Mouse (Mus musculus): ENCODE results near the gene Immp2l.

Immp2l gene

DNA sequence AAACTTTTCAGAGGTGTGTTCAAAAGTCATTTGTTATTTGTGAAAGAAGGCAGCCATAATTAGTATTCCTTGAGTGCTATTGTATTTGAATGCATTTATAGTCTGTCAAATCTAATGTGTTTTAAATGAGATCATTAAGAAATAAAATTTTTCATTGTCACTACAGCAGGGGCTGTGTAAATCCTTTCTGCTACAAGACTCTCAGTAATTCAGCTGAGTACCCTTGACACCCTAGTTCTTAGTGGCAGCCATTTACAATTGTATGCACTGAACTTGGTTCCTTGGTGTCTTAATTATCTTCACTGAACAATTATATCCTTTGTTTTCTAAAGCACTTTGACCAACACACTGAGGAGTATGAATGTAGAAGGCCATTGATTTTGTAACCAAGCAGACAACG lies 146.2 kb downstream of the Immp2l start:
- DNase-seq (ENCODE audit: extremely low spot score, low spot score), result no peak

- no peak for DNase-seq (ENCODE audit: extremely low spot score, low spot score)
Observed at GRCm38 (mm10) chr12:41182856-41183255, 159.0 kb downstream of the Immp2l start.

DNA sequence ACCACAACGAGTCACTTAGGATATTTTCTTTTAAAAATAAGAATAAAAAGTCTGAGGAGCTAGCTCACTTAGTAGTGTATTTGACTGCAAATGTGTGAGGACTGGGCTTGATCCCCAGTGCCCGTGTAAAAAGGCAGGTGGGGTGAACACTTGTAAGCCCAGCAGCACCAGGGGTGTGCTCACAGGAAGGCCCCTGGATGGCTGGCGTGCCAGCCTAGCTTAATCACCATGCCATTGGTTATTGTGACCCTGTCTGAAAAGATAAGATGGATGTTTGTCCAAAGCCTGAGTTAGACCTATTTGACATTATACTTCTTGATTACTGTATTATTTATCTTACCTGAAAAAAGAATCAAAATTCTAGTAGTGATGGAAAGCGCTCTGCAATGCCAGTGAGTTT lies 161.2 kb downstream of the Immp2l start:
- no peak for DNase-seq (ENCODE audit: extremely low spot score, low spot score)

GRCm38 (mm10) chr12:41185509-41185908 lies 161.6 kb downstream of the Immp2l start:
- DNase-seq (ENCODE audit: extremely low spot score, low spot score), result no peak

DNA sequence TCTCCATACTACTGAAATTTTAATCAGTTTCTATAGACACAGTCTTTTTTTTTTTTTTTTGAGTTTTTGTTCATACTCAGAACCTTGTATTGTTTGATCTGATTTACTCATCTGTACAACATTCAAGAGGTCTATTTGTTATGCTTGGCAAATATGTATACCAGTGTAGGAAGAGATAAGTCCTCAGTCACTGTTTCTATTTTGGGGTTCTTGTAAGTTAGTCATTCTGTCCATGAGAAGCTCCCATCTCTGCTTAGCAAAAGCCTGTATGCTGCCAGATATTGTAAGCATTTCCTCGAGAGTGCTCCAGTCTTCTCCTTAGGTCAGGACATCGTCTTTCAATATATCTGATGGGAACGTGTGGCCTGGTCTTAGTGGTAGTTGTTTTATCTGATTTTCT lies 168.9 kb downstream of the Immp2l start:
- no peak for DNase-seq (ENCODE audit: extremely low spot score, low spot score)

DNA sequence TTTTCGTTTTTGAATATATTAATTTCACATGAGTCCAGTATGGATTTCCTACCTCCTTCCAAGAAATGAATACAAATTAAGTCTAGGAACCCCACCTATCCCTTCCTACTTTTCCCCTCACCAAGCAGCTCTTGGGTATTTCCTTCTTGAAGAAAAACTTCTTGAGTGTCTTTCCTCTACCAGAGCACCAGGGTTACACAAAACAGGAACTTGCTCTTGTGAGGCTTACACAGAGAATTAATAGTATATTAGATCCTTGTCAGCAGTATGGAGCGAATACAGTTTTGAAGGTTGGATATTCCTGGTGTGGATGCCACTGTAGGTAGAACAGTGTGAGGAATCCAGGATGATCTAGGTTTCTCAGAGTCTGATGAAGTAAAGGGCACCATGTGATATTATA lies 172.5 kb downstream of the Immp2l start:
- no peak for DNase-seq (ENCODE audit: extremely low spot score, low spot score)

GRCm38 (mm10) chr12:41215186-41215585 lies 191.3 kb downstream of the Immp2l start:
- DNase-seq (ENCODE audit: extremely low spot score, low spot score), result no peak

GRCm38 (mm10) chr12:41221893-41222292 lies 198.0 kb downstream of the Immp2l start:
- DNase-seq (ENCODE audit: extremely low spot score, low spot score), result no peak

DNA sequence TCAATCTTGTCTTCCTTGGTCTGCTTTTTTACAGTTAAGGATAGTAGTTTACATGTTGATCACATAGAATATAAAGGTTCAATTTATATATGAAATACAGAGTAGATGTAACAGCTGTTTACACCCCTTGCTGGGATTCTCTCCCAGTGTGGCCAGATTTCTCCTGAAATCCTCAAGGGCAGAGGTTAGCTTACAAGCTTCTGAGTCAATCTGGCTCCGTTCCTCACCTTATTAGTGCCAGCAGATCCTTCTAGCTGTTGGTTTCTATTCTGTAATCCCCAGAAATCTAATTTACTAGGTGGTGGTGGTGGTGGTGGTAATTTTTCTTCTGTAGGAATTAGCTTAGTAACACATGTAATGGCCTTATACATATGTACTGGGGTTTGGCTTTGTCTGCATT lies 199.8 kb downstream of the Immp2l start:
- no peak for DNase-seq (ENCODE audit: extremely low spot score, low spot score)

- DNase-seq (ENCODE audit: extremely low spot score, low spot score), result no peak
Observed at GRCm38 (mm10) chr12:41224538-41224937, 200.6 kb downstream of the Immp2l start.

- no peak for DNase-seq (ENCODE audit: extremely low spot score, low spot score)
Observed at GRCm38 (mm10) chr12:41231966-41232365, 208.1 kb downstream of the Immp2l start.

DNA sequence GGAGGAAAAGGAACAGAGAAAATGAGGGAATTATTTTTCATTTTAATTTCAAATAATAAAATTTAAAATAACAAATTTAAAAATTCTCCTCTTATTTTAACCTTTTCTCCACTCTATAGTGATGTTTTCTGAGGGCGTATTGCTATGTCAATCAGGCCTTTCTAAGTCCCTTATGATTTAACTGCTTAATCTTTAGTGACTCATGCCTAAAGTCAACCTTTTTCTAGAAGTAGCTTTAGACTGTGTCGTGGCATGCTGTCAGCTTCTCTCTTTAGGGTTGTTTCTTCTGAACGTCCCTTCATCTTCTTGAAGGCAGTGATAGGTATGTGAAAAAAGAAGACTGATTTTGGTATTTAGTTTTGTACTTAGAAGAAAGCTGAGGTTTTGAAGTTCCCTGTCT lies 214.0 kb downstream of the Immp2l start:
- no peak for DNase-seq (ENCODE audit: extremely low spot score, low spot score)

DNA sequence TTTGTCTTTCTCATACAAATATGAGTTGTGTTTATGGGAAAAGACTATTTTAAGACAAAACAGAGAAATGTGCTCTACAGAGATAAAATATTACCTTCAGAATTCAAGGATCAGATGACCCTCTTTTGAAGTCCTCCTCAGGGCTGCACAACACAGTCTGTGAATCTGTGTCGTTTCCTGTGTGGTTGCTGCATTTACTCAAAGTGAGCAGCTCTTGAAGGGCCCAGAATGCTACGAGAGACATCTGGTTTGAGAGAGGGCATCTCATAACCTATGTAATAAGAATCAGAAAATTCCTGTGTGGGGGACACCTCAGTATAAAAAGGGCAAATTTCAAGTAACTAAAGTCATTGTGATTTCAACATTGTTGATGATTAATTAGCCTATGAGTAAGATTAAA lies 217.3 kb downstream of the Immp2l start:
- no peak for DNase-seq (ENCODE audit: extremely low spot score, low spot score)

GRCm38 (mm10) chr12:41248254-41248653 lies 224.4 kb downstream of the Immp2l start:
- no peak for DNase-seq (ENCODE audit: extremely low spot score, low spot score)

DNA sequence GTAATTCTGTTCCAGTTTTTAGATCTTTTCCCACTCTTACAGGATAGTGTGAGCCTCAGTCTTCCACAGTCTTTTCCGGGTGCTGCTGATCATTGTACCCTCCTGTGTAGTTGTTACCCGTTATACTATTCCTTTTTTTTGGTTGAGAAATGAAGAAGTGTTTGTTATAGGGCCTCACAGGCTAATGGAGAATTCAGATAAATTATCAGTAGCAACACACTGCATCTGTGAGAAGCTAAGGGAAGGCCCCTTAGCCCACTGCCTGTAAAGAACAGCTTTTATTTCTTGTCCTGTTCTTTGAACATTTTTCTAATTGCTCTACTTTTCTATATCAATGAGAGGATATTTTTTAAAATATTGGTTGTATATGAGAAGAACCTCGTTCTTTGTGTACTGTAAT lies 226.2 kb downstream of the Immp2l start:
- no peak for DNase-seq (ENCODE audit: extremely low spot score, low spot score)

DNA sequence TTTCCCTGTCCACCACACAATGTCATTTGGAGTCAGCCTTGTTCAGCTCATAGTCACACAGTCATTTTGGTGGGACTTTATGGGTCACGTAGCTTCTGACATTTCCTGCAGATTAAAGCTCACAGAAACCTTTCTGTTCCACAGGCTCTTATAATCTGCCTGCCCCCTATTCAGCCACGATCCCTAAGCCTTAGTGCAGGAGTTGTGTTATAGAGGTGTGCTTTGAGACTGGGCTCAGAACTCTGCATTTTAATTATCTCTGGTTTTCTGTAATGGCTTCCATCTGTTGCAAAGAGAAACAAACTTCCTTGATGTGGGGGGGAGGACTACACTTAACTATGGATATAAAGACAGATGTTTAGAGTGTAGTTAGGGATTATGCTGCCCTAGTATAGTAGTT lies 234.0 kb downstream of the Immp2l start:
- no peak for DNase-seq (ENCODE audit: extremely low spot score, low spot score)

GRCm38 (mm10) chr12:41259608-41260007 lies 235.7 kb downstream of the Immp2l start:
- no peak for DNase-seq (ENCODE audit: extremely low spot score, low spot score)

GRCm38 (mm10) chr12:41274136-41274535 lies 250.2 kb downstream of the Immp2l start:
- no peak for DNase-seq (ENCODE audit: extremely low spot score, low spot score)

GRCm38 (mm10) chr12:41275361-41275760 lies 251.5 kb downstream of the Immp2l start:
- no peak for DNase-seq (ENCODE audit: extremely low spot score, low spot score)

- no peak for DNase-seq (ENCODE audit: extremely low spot score, low spot score)
Observed at GRCm38 (mm10) chr12:41277896-41278295, 254.0 kb downstream of the Immp2l start.

DNA sequence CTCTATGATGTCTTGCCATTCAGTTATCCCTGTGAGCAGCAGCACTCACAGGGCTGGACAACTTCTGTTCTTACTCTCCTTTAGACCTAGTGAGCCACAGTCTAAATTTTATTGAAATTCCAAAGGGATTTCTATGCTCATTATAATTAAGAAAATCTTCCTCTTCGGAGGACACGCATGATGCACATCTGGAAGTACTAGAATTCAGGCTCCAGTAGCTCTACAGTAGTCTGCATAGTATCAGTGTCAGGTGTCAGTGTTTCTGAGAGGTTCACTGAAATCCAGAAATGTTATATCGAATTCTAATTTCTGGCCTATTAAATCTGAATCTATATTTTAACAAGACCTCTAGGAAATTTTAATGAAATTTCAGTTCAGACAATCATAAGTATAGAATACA lies 265.2 kb downstream of the Immp2l start:
- no peak for DNase-seq (ENCODE audit: extremely low spot score, low spot score)

DNA sequence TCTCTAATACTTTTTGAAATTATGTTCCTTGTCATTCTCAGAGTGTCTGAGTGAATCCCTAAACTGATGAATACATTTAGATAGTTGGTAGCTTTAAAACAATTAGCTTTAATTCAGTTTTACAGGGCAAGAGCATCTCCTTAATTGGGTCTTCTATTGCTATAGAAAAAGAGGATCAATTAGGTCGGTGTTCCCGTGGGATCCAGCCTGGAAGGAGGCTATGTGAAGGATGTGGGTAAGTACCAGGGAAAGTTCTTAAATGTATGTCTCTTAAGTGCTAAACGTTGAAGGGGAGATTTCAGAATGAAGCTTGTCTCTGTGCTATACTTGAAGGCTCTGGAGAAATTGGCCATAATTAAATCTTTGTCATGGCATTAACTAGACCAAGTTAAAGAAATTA lies 283.1 kb downstream of the Immp2l start:
- no peak for DNase-seq (ENCODE audit: extremely low spot score, low spot score)

DNA sequence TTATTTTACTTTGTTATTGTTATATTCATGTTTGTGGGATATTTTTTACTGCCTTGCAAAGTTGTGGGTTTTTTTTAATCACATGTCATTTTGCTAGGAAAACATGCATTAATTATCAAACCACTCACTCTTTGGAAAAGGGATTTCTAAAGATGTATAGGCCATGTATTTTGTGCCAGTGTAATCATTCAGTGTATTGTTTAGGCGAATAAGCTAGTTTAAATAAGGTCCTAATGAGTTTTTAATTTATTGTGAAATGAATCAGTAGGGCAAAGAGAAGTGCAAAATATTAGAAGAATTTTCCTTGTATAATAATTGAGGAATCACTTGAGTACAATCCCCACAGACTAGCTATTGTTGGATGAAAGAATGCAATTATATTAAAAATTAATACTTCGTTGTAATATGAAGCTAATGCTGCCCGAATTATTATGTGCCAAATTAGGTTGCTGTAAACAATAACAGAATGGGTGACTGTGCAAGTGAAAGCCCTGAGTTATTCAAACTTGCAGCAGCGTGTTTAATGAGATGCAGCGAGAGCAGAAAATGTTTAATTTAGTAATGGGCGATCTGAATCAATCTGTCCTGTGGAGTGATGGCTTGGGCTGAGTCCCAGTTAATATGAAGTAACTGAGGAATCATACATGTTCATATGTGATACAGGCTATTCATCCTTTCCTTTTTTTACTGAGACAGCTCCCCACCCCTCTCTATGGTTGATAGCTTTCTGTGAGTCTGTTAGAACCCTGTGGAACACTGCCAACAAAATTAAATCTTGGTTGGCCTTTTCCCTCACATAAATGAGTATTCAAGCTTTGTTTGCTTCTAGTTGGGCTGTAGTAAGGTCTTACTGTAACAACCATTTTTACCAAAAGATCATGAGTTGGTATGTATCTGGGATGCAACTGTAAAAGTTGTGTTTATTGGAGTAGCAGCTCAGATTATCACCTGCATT lies 285.1 kb downstream of the Immp2l start:
- DNase-seq (ENCODE audit: extremely low spot score, low spot score), result no peak

Measured in neural tube, embryonic 10.5 days (tissue).